Mouse (Mus musculus) gastrocnemius, postnatal 36 days (tissue): Measurements from ENCODE around the gene Tomm22. TPM values are rescaled to one million over a fixed set of nuclear protein-coding genes. Genes with fewer than 3 reads are reported as not detected.
"Not testable (repeated sequence)": the region's sequence is repeated elsewhere in the genome, so short reads cannot be mapped to it uniquely, and the experiment has no call there.

Experiments used
- DNase-seq, 2 experiments: peaks; one replicate each; pipeline ENCODE4 v3.0.0; 2022
- intact Hi-C: fragments of 180-260 bp; cut with DNase I; formaldehyde crosslinking; loops from one replicate; pipeline ENCODE4 v1.15.1; 2025
- long read RNA-seq, 2 experiments: library from polyadenylated mRNA; stranded (forward); transcript quantifications; one replicate each; pipeline ENCODE4 v2.0.0; 2021
- total RNA-seq, 2 experiments: library from RNA; stranded (reverse); gene quantifications; 2 replicates each; pipeline ENCODE4 v1.2.3; 2021

Tomm22 gene
- total RNA-seq, result 10 to 100 TPM; 56.5 to 60.2 TPM
- long read RNA-seq, experiment 1, transcript Tomm22-201 (4 exons, 1,569 nt), result major isoform, 73 of 81 reads
- long read RNA-seq, experiment 1, partial matches to known transcripts, result 2 of 81 reads
- long read RNA-seq, experiment 1, other reads (novel, unspliced or antisense), result 6 of 81 reads
- long read RNA-seq, experiment 2, transcript Tomm22-201 (4 exons, 1,569 nt), result major isoform, 71 of 84 reads
- long read RNA-seq, experiment 2, partial matches to known transcripts, result 2 of 84 reads
- long read RNA-seq, experiment 2, other reads (novel, unspliced or antisense), result 10 of 84 reads

DNA sequence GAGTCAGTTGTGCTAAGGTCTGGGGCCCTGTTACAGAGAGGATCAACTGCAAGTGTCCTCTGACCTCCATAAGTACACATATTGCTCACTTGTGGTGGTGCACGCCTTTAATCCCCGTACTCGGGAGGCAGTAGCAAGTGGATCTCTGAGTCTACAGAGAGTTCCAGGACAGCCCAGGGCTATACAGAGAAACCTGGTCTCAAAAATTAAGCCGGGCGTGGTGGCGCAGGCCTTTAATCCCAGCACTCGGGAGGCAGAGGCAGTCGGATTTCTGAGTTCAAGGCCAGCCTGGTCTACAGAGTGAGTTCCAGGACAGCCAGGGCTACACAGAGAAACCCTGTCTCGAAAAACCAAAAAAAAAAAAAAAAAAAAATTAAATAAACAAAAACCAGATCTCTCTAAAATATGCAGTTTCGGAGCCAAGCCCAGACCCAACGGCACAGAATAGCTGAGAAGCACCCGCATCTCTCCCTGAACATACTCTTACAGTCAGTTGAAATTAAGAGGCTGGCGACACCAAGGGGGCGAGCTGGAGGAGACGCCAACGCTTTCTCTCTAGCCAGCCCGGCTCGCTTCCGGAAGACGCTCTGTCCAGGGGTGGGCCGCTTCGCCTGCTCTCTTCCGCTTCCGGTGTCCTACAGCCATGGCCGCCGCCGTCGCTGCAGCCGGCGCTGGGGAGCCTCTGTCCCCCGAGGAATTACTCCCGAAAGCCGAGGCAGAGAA is at the start of gene Tomm22:
Tomm22 (plus strand) TSS at position 613 of the 723 bp plus-strand sequence.
- intact Hi-C loops, result no loop called here
- DNase-seq, result peak; percentile 75 to 88

DNA sequence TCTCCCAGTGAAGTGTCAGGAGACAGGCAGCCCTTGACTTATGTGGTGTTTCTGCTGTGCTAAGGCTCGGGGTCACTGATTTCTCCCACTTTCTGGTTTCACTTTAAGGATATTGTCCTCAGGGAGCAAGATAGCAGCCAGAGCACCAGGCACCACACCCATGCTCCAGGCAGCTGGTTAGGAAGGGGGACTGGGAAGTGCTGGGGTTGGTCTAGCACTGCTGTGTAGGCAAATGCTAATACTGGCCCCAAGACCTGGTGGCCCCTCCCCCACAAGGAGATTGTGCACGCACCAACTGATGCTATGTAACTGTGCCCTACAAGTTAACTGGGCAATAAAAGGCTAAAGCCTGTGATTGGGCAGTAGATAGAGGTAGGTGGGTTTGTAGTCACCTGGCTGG is 40.2 kb upstream of the Tomm22 start:
- DNase-seq, result no peak
- intact Hi-C loops, result no loop called here

DNA sequence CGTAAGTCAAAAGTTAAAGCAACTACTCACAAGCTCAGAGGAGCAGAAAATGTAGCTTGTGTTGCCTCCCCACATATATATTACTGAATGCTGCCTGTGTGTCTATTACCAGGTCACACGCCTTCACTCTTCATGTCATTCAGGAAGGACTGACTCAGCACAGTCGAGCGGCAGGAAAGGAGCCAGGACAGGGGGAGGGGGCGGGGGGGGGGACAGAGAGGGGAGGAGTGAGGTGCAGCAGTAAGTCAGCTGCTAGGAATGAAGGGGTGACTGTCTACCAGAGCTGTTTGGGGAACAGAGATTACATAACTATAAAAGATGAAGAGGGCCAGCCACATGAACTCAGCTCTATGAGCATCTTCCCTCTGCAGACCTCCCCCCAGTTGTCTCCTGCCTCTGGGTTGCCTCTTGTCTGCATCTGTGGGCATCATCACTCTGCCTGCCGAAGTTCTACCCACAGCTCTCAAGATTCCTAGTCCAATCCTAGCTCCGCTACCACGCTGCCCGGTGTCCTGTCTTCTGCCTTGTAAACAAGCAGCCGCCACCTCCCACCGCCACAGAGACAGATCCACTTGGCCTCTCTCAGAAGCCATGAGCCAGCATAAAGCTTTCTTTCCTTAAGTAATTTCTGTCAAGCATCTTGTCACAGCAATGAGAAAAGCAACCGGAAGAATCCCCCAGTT is 29.4 kb upstream of the Tomm22 start:
- no peak for DNase-seq
- intact Hi-C loops, result no loop called here

DNA sequence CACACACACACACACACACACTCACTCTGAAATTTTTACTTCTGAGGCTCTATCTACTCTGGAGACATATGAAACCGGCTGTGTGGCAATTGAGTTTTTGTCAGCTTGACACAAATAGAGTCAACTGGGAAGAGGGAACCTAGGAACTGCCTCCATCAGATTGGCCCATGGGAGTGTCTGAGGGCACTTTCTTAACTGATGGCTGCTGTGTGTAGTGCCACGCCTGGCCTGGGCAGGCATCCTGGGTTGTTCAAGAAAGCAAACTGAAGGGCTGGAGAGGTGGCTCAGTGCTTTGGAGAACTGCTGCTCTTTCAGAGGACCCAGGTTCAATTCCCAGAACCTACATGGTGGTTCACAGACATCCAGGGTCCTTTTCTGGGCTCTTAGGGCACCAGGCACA is 25.2 kb upstream of the Tomm22 start:
- no peak for DNase-seq
- intact Hi-C loops, result no loop called here

DNA sequence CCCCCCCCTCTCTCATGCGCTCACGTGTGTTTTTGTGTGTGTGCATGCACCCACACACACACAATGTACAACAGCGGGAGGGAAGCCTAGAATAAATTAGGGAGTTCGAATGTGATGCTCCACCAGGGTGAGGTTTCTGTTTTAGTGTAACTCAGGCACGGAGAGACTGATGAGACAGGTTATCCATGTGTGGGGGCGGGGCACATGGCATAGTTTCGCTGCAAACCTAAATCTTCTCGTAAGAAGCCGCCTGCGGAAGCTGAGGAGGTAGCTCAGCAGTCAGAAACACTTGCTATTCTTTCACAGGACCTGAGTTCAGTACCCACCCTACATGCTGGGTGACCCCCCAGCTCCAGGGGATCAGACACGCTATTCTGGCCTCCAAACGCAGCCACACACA is 22.5 kb upstream of the Tomm22 start:
- no peak for DNase-seq
- intact Hi-C loops, result no loop called here

DNA sequence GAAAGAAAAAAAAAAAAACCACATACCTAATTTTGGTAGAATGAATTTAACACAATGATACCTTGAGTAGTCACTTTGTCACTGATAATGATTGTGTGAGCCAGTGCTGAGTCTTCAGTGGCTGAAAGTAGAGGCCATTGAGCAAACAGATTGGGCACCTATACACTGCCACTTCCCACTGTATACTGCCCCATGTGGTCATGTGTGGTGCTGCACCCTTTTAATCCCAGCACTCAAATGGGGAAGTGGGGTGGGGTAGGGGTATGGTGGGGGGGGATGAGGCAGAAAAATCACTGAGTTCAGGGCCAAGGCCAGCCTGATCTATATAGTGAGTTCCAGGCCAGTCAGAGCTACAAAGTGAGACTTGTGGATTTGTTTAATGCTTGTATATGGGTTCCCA is 20.1 kb upstream of the Tomm22 start:
- DNase-seq, result no peak
- intact Hi-C loops, result no loop called here

DNA sequence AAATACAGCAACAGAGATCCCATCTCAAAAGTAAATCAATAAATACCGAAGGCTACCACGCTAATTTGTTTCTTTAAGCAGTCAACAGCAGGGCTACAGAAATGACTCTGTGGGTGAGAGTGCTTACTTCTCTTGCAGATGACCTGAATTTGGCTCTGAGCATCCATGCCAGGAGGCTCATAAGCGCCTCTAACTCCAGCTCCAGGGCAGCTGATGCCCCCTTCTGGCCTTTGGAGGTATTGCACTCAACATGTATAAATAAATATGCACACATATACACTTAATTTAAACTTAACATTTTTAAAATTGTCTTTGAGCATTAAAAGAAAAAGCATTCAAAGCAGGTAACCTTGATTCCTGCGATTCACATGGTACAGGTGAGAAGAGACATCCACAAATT is 19.2 kb upstream of the Tomm22 start:
- intact Hi-C loops, result no loop called here
- no peak for DNase-seq

DNA sequence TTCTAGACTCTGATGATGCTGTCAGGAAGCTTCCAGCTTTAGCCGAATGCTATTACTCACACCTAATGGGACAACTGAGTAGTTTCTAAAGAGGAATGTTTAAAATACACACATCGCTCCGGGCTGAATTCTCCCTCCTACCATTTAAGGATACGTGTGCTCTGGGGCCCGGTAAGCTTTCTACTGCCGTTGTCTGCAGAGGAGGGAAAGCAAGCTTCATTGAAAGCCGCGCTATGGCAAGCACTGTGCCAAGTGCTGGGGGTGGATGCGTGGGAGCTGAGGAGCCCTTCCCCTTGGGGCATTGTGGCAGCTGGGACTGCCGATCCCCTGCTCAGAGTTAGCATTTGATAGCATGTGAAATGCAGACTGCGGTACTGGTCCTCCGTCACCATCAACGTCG is 14.2 kb upstream of the Tomm22 start:
- intact Hi-C loops, result no loop called here
- DNase-seq, result no peak

DNA sequence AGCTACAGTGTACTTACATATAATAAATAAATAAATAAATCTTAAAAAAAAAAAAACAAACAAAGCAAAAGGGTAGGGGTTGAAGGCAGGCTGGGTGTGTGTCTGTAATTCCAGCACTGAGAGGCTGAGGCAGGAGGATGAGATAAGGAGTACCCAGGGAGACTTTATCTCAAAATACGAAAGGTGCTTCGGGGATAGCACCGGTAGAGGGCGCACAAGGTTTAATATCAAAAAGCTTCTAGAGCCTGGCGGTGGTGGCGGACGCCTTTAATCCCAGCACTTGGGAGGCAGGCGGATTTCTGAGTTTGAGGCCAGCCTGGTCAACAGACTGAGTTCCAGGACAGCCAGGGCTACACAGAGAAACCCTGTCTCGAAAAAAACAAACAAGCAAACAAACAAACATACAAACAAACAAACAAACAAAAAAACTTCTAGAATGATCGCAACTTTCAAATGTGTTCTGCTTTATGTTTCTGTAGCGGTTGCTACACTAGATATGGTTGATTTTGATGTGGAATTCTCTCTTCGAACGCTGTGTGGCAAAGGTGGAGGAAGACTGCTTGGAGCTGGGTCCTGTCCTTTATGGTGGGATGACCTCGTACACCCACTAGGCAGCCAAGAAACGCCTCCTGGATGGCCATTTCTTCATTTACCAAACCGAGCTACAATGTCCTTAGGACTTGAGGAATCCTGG is 12.7 kb upstream of the Tomm22 start:
- intact Hi-C loops, result no loop called here
- DNase-seq, result peak; percentile 76 to 78

DNA sequence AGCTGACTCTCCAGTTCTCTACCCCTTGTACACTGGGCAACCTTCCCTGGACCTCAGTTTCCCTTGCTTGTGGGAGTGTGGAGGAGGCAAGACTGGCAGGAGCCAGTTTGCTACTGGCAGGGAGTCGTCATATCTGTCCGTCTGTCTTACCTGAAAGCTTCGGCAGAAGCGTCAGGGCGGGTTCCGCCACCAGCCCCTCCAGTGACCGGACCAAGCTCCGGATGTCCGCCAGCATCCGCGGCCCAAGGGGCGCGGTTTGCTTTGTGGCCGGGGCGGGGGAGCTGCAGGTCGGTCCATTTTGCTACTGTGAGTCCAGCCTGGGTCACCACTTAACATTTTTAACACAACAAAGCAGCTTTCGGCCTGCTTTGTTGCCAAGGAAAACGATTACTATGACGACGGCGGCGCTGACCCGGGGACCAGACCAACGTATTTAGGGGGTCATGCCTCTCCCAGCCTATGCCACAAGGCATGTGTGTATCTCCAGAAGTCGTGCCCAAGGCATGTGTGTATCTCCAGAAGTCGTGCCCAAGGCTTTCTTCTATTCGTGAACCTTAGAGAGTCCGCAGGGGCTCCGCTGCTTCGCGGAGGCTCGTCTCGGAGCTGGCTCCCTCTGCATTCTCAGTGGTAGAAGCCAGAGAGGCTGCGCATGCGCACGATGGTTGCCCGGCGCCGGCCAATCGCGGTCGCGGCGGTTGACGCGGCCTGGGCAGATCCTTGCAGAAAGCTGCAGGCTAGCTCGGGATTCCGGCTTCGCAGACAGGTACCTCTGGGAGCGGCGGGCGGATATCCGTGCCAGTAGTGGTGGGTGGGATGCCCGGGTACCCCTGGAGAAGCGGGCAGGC is 11.9 kb upstream of the Tomm22 start, which contains the start of the genes Fam227a and Cby1:
Fam227a (minus strand) TSS at position 426 of the 845 bp plus-strand sequence.
Cby1 (plus strand) TSS at position 669 of the 845 bp plus-strand sequence.
- intact Hi-C loops, result no loop called here
- DNase-seq, result peak; percentile 93 to 98

DNA sequence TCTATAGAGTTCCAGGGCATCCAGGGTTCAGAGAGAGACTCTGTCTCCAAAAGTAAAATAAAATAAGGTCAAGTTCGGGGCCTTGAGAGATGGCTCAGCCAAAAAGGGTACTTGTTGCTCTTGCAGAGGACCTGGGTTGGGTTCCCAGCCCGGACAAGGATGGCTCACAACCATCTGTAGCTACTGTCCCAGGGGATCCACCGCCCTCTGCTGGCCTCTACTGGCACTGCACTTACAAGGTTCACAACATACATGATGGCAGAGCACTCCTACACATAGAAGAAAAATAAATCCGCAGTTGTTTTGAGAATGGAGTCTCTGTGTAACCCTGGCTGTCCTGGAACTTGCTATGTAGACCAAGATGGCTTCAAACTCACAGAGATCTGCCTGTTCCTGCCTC is 8.8 kb upstream of the Tomm22 start:
- no peak for DNase-seq
- intact Hi-C loops, result no loop called here

DNA sequence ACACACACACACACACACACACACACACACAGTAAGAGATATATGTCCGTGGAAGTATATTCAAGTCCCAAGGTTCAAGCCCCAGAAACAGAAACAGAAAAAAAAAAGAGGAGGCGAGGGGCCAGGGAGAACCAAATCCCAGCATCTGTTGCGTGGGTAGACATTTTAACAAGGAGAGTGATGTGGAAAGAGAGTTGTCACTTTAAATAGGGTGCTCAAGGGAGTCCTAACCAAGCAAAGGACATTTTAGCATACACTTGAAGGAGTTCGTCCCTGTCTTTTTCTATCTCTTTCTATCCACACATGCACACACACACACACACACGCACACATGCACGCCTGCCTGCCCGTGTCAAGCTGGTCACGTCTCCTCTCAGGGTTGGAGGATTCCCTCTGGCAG is 6.0 kb upstream of the Tomm22 start:
- no peak for DNase-seq
- intact Hi-C loops, result no loop called here

DNA sequence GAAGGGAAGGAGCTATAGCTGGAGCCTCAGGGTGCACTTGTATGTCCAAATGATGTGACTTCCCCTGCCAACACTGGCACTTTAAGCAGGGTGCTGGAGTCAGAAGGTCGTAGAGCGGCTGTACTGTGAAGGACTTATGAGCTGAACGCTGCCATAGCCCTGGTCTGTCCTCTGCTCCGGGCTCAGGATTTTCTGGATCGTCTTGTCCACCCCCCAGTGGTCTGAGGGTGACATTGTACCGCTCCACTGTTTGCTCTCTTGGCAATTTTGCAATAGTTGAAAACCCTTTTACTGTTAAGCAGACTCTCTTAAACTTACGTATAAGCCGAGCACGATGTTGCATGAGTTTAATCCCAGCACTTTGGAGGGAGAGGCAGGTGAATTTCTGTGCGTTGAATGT is 1.5 kb upstream of the Tomm22 start:
- intact Hi-C loops, result no loop called here
- DNase-seq, result no peak

DNA sequence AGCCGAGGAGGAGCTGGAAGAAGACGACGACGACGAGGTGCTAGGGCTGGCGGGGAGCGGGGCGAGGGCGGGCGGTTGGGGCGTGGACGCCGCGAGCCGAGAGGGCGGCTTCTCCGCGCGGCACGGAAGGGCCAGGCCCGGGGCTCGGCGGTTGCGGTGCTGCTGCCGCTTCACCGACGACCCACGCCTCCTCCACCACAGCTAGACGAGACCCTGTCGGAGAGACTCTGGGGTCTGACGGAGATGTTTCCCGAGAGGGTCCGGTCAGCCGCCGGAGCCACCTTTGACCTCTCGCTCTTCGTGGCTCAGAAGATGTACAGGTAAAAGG is 275 bp downstream of the Tomm22 start:
- no peak for DNase-seq
- intact Hi-C loops, result no loop called here

DNA sequence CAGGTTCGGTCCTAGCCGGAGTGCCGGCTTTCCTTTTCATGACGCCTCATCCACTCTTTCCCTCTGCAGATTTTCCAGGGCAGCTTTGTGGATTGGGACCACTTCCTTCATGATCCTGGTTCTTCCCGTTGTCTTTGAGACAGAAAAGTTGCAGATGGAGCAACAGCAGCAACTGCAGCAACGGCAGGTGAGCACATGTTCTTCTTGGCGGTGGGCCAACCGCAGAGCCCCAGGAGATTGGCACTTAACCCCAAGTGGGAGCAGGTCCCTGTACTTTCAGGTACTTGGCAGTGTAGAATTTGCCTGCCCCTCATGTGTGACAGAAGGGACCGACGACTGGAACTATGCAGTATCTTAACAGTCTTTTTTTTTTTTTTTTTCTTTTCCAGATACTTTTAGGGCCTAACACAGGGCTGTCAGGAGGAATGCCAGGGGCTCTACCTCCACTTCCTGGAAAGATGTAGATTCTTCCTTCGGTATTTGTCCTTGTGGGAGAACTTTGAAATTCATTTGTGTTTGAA is 1.2 kb downstream of the Tomm22 start:
- DNase-seq, intact Hi-C loops: not testable (repeated sequence)

DNA sequence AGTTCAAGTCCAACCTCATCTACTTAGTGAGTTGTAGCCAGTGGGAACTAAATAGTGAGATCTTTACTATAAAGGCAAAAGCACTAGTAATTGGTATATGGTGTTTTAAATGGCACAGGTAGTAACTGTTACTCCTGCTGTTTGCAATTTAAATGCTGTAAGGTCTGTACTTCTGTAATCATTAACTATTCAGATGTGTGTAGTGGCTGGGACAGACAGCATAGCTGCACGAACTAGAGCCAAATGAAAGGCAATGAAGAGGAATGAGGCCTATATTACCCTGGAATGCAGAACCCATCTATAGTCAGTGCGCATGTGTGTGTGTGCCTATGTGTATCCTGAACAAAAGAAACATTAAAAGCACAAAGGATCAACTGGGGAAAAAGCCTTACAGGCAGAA is 7.3 kb downstream of the Tomm22 start:
- DNase-seq, result no peak
- intact Hi-C loops, result no loop called here

DNA sequence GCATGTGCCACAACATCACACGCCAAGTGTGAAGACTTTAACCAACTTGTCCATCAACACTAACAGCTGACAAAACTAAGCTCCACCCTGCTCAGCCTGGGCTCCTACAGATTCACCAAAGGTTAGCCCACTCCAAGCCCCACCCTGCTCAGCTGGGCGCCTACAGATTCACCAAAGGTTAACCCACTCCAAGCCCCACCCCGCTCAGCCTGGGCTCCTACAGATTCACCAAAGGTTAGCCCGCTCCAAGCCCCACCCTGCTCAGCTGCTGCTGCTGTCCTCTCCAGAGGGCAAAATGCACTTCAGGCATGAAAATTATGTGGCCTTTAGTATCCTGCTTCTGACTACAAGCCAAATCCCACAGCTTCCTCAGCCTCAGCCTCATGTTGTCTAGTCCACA is 11.3 kb downstream of the Tomm22 start:
- no peak for DNase-seq
- intact Hi-C loops, result no loop called here

DNA sequence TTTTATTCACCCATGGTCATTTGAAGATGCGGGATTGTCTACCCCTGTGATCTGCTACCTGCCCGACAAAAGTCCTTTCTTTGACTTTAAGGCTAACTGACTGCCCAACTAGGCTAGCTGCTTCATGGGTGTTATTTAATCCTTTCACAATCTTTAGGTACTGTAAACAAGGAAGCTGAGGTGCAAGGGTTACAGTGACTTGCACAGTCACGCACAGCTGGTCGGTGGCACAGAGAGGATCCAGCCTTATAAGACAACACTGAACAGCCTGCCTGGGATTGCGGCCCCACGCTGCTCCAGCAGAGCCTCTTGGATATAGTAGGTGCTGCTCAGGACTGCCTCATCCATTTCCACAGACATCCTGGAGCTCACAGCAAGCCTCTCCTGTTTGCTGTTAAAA is 12.5 kb downstream of the Tomm22 start:
- intact Hi-C loops, result no loop called here

DNA sequence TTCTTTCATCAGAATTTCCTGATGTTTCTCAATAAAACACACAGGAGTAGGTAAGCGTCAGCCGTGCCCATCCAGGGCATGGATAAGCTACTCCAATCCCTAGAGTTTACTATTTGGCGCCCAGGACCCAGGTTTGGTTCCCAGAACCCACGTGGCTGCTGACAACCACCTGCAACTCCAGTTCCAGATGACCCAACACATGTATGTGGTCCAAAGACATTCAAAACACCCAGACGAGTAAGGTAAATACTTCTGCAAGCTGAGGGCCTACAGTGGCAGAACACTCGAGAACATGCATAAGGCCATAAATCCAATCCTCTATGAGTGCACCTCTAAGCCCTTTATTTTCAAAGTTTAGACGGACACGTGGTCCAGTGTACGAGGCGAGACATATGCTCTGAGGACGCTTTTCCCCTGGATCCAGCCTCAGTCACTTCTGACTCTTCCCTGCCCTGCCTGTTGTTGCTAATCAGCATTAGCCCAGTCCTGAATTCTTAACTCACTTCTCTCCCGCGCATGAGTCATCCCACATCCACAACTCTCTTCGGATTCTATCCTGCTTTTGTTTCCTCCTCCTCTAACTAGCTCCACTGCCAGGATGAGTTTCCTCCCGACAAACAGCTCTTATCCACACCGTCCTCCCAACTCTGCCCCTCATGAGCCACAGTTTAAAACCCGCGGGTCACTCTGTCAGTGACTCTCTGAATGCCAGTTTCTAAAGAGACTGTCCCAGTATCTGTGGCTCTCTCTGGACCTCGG is 13.2 kb downstream of the Tomm22 start:
- intact Hi-C loops, result no loop called here
- DNase-seq, result no peak

More for the DNA sequence above, 12.5 kb downstream of the Tomm22 start:
- no peak for DNase-seq
